Mouse (Mus musculus) liver, embryonic 14.5 days (tissue): ENCODE measurements at regions not wholly inside any gene's neighbourhood (a gene's known extent, or its start where the extent isn't known, plus 50 kb on each side); places are given as distances from the start of the nearest gene placed in this dataset.

ENCODE experiments used
- ATAC-seq: fragments of 200-750 bp; cut with Nextera tagmentation; 2 replicates; pipeline ENCODE4 v1.8.0; 2017; ENCODE audit warnings: moderate number of reproducible peaks, mild to moderate bottlenecking, moderate library complexity; ENCODE audit not compliant: insufficient read depth
- DNase-seq, 3 experiments: peaks; one replicate each; pipeline ENCODE4 v3.0.0-alpha.2; 2012 to 2013; ENCODE audit warnings: low read depth in 3 of 3, low spot score in 3 of 3
- H3K27ac ChIP-seq: fragments of 300-500 bp; sonication (generic); 2 replicates; pipeline ENCODE4 v1.5.1; 2014; ENCODE audit warnings: moderate library complexity, mild to moderate bottlenecking, control low read depth, inconsistent platforms
- H3K27me3 ChIP-seq: fragments of 300-500 bp; sonication (generic); 2 replicates; pipeline ENCODE4 v1.6.1; 2014; ENCODE audit warnings: mild to moderate bottlenecking, low read length, moderate library complexity; ENCODE audit not compliant: control insufficient read depth, insufficient read depth
- H3K36me3 ChIP-seq: fragments of 300-500 bp; sonication (generic); replicated peaks from 2 replicates; pipeline ENCODE4 v1.6.1; 2014; ENCODE audit warnings: low read depth; ENCODE audit not compliant: control insufficient read depth, insufficient read depth
- H3K4me1 ChIP-seq, 2 experiments: fragments of 200-500 bp in 1 of 2; fragments of 300-500 bp in 1 of 2; sonication (generic) in 1 of 2; replicated peaks; 2 replicates each; pipeline ENCODE4 v1.6.1; 2012 to 2014; ENCODE audit warnings: antibody characterized with exemption in 1 of 2, inconsistent platforms in 1 of 2, low read length in 1 of 2; ENCODE audit not compliant: control insufficient read depth in 2 of 2, insufficient read depth in 2 of 2
- H3K4me2 ChIP-seq: fragments of 300-500 bp; sonication (generic); 2 replicates; pipeline ENCODE4 v1.6.1; 2014; ENCODE audit warnings: low read depth, mild to moderate bottlenecking, control low read depth, moderate library complexity
- H3K4me3 ChIP-seq, 2 experiments: fragments of 200-500 bp in 1 of 2; fragments of 300-500 bp in 1 of 2; sonication (generic) in 1 of 2; 2 replicates each; pipeline ENCODE4 v1.5.1; 2012 to 2014; ENCODE audit warnings: low read depth in 2 of 2, low read length in 2 of 2, mild to moderate bottlenecking in 2 of 2, control low read depth in 1 of 2, inconsistent platforms in 1 of 2, moderate library complexity in 1 of 2; ENCODE audit not compliant: insufficient read depth in 1 of 2
- H3K9ac ChIP-seq: fragments of 300-500 bp; sonication (generic); replicated peaks from 2 replicates; pipeline ENCODE4 v1.6.1; 2014; ENCODE audit warnings: mild to moderate bottlenecking, control low read depth, moderate library complexity
- H3K9me3 ChIP-seq: fragments of 300-500 bp; sonication (generic); 2 replicates; pipeline ENCODE4 v1.6.1; 2016; ENCODE audit warnings: low read length, mixed read lengths; ENCODE audit not compliant: control insufficient read depth
- CTCF ChIP-seq: IDR thresholded peaks from 2 replicates; pipeline ENCODE4 v1.5.1; 2016; ENCODE audit warnings: antibody characterized with exemption, low read depth, control low read depth
- EP300 ChIP-seq: IDR thresholded peaks from 2 replicates; pipeline ENCODE4 v1.6.1; 2016; ENCODE audit warnings: antibody characterized with exemption, low read depth
- WGBS: fragments of 180-500 bp; shearing (Covaris S2); extraction: QIAGEN DNeasy Blood & Tissue Kit; methylation state at CpG from one replicate; pipeline ENCODE4 v1.1.7; 2014; ENCODE audit not compliant: insufficient replicate concordance; 5-methylcytosine and 5-hydroxymethylcytosine counted together

GRCm38 (mm10) chr15:8884608-8885467 lies 82.9 kb upstream of the Ranbp3l start:
- Histone ChIP-seq H3K36me3 (no peaks in the 10 kb centered on the region), H3K27me3 (no peaks in the 10 kb centered on the region), H3K4me1 (no peaks in the 10 kb centered on the region), H3K9me3 (no peaks in the 10 kb centered on the region), H3K27ac (no peak overlapping the region), H3K4me2 (no peak overlapping the region), H3K9ac (no peak overlapping the region), H3K4me3 (no peak overlapping the region)
- 56% methylated on average over 18 of the region's 18 CpGs for WGBS
- DNase-seq: no peak
- TF ChIP-seq CTCF (no peak), EP300 (no peak)
- no peak for ATAC-seq

GRCm38 (mm10) chr15:8882880-8883539 lies 84.7 kb upstream of the Ranbp3l start:
- ATAC-seq: no peak
- H3K9ac ChIP-seq: no peak overlapping the region
- no peak for TF ChIP-seq CTCF
- no peak for TF ChIP-seq EP300
- H3K9me3 ChIP-seq: no peaks in the 10 kb centered on the region
- no peaks in the 10 kb centered on the region for H3K36me3 ChIP-seq
- H3K4me3 ChIP-seq: no peak overlapping the region
- H3K4me1 ChIP-seq: no peaks in the 10 kb centered on the region
- 60% methylated on average over 9 of the region's 9 CpGs for WGBS
- no peak for DNase-seq
- no peak overlapping the region for H3K4me2 ChIP-seq
- H3K27ac ChIP-seq: no peak overlapping the region
- H3K27me3 ChIP-seq: no peaks in the 10 kb centered on the region

- H3K27ac ChIP-seq: no peak overlapping the region
- no peaks in the 10 kb centered on the region for H3K36me3 ChIP-seq
- no peak for ATAC-seq
- DNase-seq: no peak
- no peak overlapping the region for H3K9ac ChIP-seq
- H3K4me1 ChIP-seq: no peaks in the 10 kb centered on the region
- H3K9me3 ChIP-seq: no peaks in the 10 kb centered on the region
- TF ChIP-seq CTCF: no peak
- TF ChIP-seq EP300: no peak
- WGBS: 65% methylated on average over 9 of the region's 9 CpGs
- H3K4me3 ChIP-seq: no peak overlapping the region
- no peaks in the 10 kb centered on the region for H3K27me3 ChIP-seq
- H3K4me2 ChIP-seq: no peak overlapping the region
Measured at GRCm38 (mm10) chr15:8874884-8875493, 92.8 kb upstream of the Ranbp3l start.

- no peak overlapping the region for H3K4me2 ChIP-seq
Measured at GRCm38 (mm10) chr15:8868021-8868420, 99.7 kb upstream of the Ranbp3l start.

GRCm38 (mm10) chr15:8867160-8867891 lies 100.4 kb upstream of the Ranbp3l start:
- no peak for DNase-seq
- H3K9ac ChIP-seq: no peak overlapping the region
- no peak overlapping the region for H3K4me3 ChIP-seq
- H3K4me1 ChIP-seq: no peaks in the 10 kb centered on the region
- 51% methylated on average over 7 of the region's 7 CpGs for whole genome bisulfite sequencing
- H3K36me3 ChIP-seq: no peaks in the 10 kb centered on the region
- no peak overlapping the region for H3K4me2 ChIP-seq
- no peak overlapping the region for H3K27ac ChIP-seq
- TF ChIP-seq CTCF (no peak), EP300 (no peak)
- H3K27me3 ChIP-seq: no peaks in the 10 kb centered on the region
- no peaks in the 10 kb centered on the region for H3K9me3 ChIP-seq
- no peak for ATAC-seq

More at GRCm38 (mm10) chr15:8868021-8868420, 99.7 kb upstream of the Ranbp3l start:
- H3K27me3 ChIP-seq: no peaks in the 10 kb centered on the region
- H3K4me3 ChIP-seq: no peak overlapping the region
- H3K4me1 ChIP-seq: no peaks in the 10 kb centered on the region
- no peaks in the 10 kb centered on the region for H3K9me3 ChIP-seq
- ATAC-seq: no peak
- no peak for DNase-seq
- H3K27ac ChIP-seq: no peak overlapping the region
- WGBS: 61% methylated on average over 2 of the region's 2 CpGs
- TF ChIP-seq EP300 (no peak), CTCF (no peak)
- H3K36me3 ChIP-seq: no peaks in the 10 kb centered on the region
- no peak overlapping the region for H3K9ac ChIP-seq
